ENCODE assay signal across 8 mouse cellular contexts in the genomic region with DNA sequence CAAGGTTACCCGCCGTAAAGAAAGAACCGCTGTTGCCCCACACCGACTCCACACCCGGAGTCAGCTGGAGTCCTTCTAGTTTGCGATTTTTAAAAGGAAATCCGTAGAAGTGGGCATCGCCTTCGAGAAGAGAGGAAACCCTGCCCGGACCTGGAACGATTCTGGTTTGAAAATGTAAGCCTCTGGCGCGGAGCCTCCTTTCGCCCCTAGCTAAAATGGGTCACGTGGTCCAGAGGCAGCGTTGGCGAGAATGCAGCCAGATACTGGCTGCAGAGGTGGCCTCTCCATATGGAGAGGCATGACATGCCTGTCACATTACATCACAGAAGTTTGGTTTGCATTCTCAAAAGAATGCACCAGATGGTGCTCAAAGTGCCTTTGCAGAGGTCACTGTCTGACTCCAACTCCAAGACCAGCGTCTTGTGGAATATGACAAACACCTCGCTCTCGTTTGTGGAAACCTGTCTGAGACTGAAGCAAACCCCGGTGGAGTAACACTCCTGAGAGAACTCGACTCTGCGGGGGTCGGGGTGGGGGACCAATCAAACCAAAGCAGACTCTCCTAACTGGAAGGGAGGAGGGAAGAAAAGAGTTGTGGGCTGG.
DNase-seq lines count a peak whose midpoint lies in the region; ATAC-seq and TF ChIP-seq lines count a peak whose summit lies in the region.

No protein-coding gene starts in this region.

- DNase-seq in layer of hippocampus, adult 2 months (ENCODE audit: low spot score in 2 of 2): no peak
- no peak for DNase-seq in layer of hippocampus, adult 18-20 months (ENCODE audit: low spot score in 2 of 2)
- DNase-seq in cerebellum, adult 9-11 months: peak; percentile 79
- peak; percentile 81 for DNase-seq in hindbrain, postnatal 0 days (ENCODE audit: low spot score)
- DNase-seq in spleen, postnatal 10 days (ENCODE audit: low spot score in 2 of 2): peak; percentile 57 to 58

- H3K9ac ChIP-seq in hindbrain, postnatal 0 days (replicated peaks; ENCODE audit: low read length): peak overlapping the region; percentile 68
- peak overlapping the region; percentile 66 for H3K9ac ChIP-seq in limb, embryonic 13.5 days
- H3K9ac ChIP-seq in midbrain, embryonic 12.5 days (replicated peaks): peak overlapping the region; percentile 62

- peak; percentile 57 for TF ChIP-seq CTCF in layer of hippocampus, adult 2 months (conservative IDR thresholded peaks at IDR 0.05)
- peak; percentile 61 for TF ChIP-seq CTCF in hindbrain, postnatal 0 days (IDR thresholded peaks at IDR 0.05; ENCODE audit: low read depth)

- H3K4me1 ChIP-seq in hindbrain, postnatal 0 days (ENCODE audit: insufficient read depth, low read length): no peaks in the 10 kb centered on the region
- peaks cover 6% of the 10 kb centered on the region for H3K4me1 ChIP-seq in limb, embryonic 13.5 days
- H3K4me1 ChIP-seq in midbrain, embryonic 12.5 days: peaks cover 7% of the 10 kb centered on the region; the same call in 1 of the 2 replicates

- H3K27me3 ChIP-seq in hindbrain, postnatal 0 days (ENCODE audit: insufficient read depth, low read length): no peaks in the 10 kb centered on the region
- H3K27me3 ChIP-seq in limb, embryonic 13.5 days: peaks cover 7% of the 10 kb centered on the region; the same call in 1 of the 2 replicates
- H3K27me3 ChIP-seq in midbrain, embryonic 12.5 days: peaks cover 3% of the 10 kb centered on the region; the same call in 1 of the 2 replicates

- peak overlapping the region; percentile 82 for H3K27ac ChIP-seq in layer of hippocampus, adult 2 months
- peak overlapping the region; percentile 72 for H3K27ac ChIP-seq in hindbrain, postnatal 0 days
- H3K27ac ChIP-seq in limb, embryonic 13.5 days: peak overlapping the region; percentile 83
- H3K27ac ChIP-seq in midbrain, embryonic 12.5 days (replicated peaks): peak overlapping the region; percentile 63

- peak overlapping the region; percentile 65 for H3K4me2 ChIP-seq in hindbrain, postnatal 0 days (ENCODE audit: low read depth, low read length)
- H3K4me2 ChIP-seq in limb, embryonic 13.5 days (replicated peaks): peak overlapping the region; percentile 69
- peak overlapping the region; percentile 69 for H3K4me2 ChIP-seq in midbrain, embryonic 12.5 days (replicated peaks)

- under 1% methylated on average over 24 of the region's 24 CpGs for WGBS in hindbrain, postnatal 0 days
- under 1% methylated on average over 24 of the region's 24 CpGs for WGBS in limb, embryonic 13.5 days
- WGBS in midbrain, embryonic 12.5 days: under 1% methylated on average over 24 of the region's 24 CpGs

- peak overlapping the region; percentile 85 for H3K4me3 ChIP-seq in layer of hippocampus, adult 2 months
- peak overlapping the region; percentile 60 for H3K4me3 ChIP-seq in hindbrain, postnatal 0 days (ENCODE audit: low read length)
- peak overlapping the region; percentile 58 for H3K4me3 ChIP-seq in limb, embryonic 13.5 days
- H3K4me3 ChIP-seq in midbrain, embryonic 12.5 days: peak overlapping the region; percentile 59

- H3K9me3 ChIP-seq in hindbrain, postnatal 0 days (ENCODE audit: low read length): no peaks in the 10 kb centered on the region
- H3K9me3 ChIP-seq in limb, embryonic 13.5 days: no peaks in the 10 kb centered on the region; the same call in 1 of the 2 replicates
- no peaks in the 10 kb centered on the region for H3K9me3 ChIP-seq in midbrain, embryonic 12.5 days

- ATAC-seq in frontal cortex, adult (ENCODE audit: low TSS enrichment): peak; percentile 32
- peak; percentile 61 for ATAC-seq in hindbrain, postnatal 0 days
- ATAC-seq in limb, embryonic 13.5 days (ENCODE audit: low FRiP score, low read depth): peak; percentile 74
- peak; percentile 67 for ATAC-seq in midbrain, embryonic 12.5 days (ENCODE audit: low FRiP score, low read depth)

- H3K36me3 ChIP-seq in hindbrain, postnatal 0 days (ENCODE audit: insufficient read depth, low read length): no peaks in the 10 kb centered on the region
- H3K36me3 ChIP-seq in limb, embryonic 13.5 days: no peaks in the 10 kb centered on the region
- no peaks in the 10 kb centered on the region for H3K36me3 ChIP-seq in midbrain, embryonic 12.5 days

Comparison
In these comparisons a context has a peak if more than half of its experiments do, and no peak if none do; other contexts are left out.
1. DNase-seq: peak in cerebellum, adult 9-11 months (single experiment), hindbrain, postnatal 0 days (single experiment) and spleen, postnatal 10 days (2 of 2); none in layer of hippocampus, adult 2 months (0 of 2) and layer of hippocampus, adult 18-20 months (0 of 2).
2. Peak in every context shown above with its lines, with median percentiles within 50 percentile points of each other: H3K27ac ChIP-seq, H3K4me3 ChIP-seq, ATAC-seq, H3K4me2 ChIP-seq and H3K9ac ChIP-seq.